Mouse (Mus musculus) testis, adult 2 months (tissue): Measurements from ENCODE around the gene Jakmip3. TPM values are rescaled to one million over a fixed set of nuclear protein-coding genes. Genes with fewer than 3 reads are reported as not detected.

ENCODE experiments used
- H3K27ac ChIP-seq: fragments of 200-500 bp; 2 replicates; pipeline ENCODE4 v1.5.1; 2012; ENCODE audit warnings: low read depth, low read length; ENCODE audit not compliant: control insufficient read depth, insufficient read depth
- H3K27me3 ChIP-seq: fragments of 200-500 bp; 2 replicates; pipeline ENCODE4 v1.6.1; 2012; ENCODE audit warnings: mild to moderate bottlenecking, low read length, moderate library complexity; ENCODE audit not compliant: control insufficient read depth, insufficient read depth
- H3K36me3 ChIP-seq: fragments of 200-500 bp; 2 replicates; pipeline ENCODE4 v1.6.1; 2012; ENCODE audit warnings: mild to moderate bottlenecking, low read length; ENCODE audit not compliant: control insufficient read depth, insufficient read depth
- H3K4me1 ChIP-seq: fragments of 200-500 bp; 2 replicates; pipeline ENCODE4 v1.6.1; 2012; ENCODE audit warnings: low read length; ENCODE audit not compliant: control insufficient read depth, insufficient read depth
- H3K4me3 ChIP-seq: fragments of 200-500 bp; 2 replicates; pipeline ENCODE4 v1.5.1; 2012; ENCODE audit warnings: low read depth, mild to moderate bottlenecking, low read length, moderate library complexity, mixed read lengths; ENCODE audit not compliant: control insufficient read depth
- CTCF ChIP-seq: fragments of 200-500 bp; IDR thresholded peaks from 2 replicates; pipeline ENCODE4 v1.5.1; 2012; ENCODE audit warnings: low read depth, mild to moderate bottlenecking, inconsistent platforms, low read length, moderate library complexity; ENCODE audit not compliant: control insufficient read depth, insufficient read depth, insufficient replicate concordance
- POLR2A ChIP-seq: fragments of 200-500 bp; IDR thresholded peaks from 2 replicates; pipeline ENCODE4 v1.6.1; 2012; ENCODE audit warnings: low read depth, mild to moderate bottlenecking, inconsistent platforms, low read length, moderate library complexity; ENCODE audit not compliant: control insufficient read depth
- polyA plus RNA-seq: library from polyadenylated mRNA; depleted of rRNA; stranded (reverse); fragments of >200 nt; gene quantifications from 2 replicates; pipeline ENCODE4 v1.2.3, GENCODE M21; 2012

Jakmip3 gene
- polyA plus RNA-seq, 1 experiment, result 3.6 TPM

DNA sequence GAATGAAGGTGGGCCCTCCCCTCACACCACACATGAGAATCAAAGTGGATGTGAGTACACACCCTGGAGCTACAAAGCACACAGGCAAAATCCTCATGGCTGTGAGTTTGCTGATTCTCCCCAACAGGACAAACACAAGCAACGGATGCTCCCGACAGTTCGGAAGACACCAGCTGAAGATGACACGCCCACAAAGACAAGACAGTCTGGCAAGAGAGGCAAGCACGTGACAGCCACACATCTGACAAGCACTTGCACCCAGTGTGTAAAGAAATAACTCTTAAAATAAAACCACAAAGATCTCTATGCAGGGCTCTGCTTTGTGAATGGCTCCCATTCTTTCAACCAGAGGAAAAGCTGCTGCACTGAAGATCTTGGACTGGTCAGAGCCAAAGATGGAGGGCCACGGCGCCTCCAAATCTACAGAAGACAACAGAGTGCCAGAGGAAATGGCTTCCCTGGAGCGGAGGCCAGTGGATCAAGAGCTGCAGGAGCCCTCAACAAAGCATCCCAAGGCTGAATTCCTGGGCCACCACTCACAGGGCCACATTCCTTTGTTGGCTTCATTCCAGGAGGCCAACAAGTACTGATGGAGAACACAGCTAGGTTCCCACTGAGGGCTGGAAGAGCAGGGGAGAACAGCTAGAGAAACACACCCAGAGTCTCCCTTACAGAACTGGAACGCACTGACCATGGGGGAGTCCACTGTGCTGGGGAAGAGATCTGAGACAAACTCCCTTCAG, 167.5 kb downstream of the Jakmip3 start:
- no peaks in the 10 kb centered on the region for H3K36me3 ChIP-seq
- no peak overlapping the region for H3K4me3 ChIP-seq
- TF ChIP-seq POLR2A (no peak), CTCF (no peak)
- no peak overlapping the region for H3K27ac ChIP-seq
- peaks cover 4% of the 10 kb centered on the region for H3K4me1 ChIP-seq
- H3K27me3 ChIP-seq, result no peaks in the 10 kb centered on the region

DNA sequence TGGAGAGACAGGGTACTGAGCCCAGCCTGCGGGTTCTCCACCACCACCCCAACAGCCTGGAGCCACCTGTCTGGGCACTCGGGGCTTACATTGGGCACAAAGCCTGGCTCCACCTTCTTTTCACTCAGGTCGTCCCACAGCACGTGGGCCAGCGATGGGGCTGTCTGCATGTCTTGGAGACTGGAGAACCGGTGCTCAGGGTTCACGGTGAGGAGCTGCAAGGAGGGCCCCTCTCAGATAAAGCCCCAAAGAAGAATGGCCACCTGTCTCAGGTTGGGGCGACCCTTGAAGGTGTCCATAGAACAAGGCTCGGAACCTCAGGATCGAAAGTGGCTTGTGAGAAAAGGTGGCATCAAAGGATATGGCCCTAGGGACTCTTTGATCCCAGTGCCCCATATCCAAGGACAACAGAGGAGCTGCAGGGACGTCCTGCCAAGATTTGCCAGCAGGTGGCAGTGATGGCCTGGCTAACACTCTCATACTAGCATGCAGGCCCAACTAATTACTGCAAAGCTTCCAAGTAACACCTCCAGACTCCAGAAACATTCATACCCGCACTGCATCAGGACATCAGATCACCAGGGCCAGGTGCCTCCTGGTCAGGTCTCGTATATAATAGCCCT, 178.7 kb downstream of the Jakmip3 start:
- TF ChIP-seq POLR2A (no peak), CTCF (peak; percentile 89; the same call in 1 of the 2 replicates)
- Histone ChIP-seq H3K27me3 (no peaks in the 10 kb centered on the region), H3K4me1 (no peaks in the 10 kb centered on the region)

DNA sequence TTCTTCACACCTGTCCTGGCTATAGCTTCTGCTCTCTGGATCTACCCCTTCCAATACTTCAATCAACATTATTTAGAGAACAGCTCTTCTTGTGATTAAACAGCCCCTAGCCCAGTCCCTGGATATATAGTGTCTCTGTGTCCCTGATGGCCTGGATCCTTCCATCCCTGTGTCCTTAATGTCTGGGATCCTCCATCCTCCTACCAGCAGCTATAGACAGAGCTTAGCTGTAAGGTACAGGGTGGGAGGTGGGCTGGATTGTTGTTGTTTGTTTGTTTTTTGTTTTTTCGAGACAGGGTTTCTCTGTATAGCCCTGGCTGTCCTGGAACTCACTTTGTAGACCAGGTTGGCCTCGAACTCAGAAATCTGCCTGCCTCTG, 179.2 kb downstream of the Jakmip3 start:
- TF ChIP-seq CTCF (no peak), POLR2A (no peak)
- Histone ChIP-seq H3K4me1 (no peaks in the 10 kb centered on the region), H3K4me3 (no peak overlapping the region), H3K27ac (no peak overlapping the region), H3K36me3 (no peaks in the 10 kb centered on the region), H3K27me3 (no peaks in the 10 kb centered on the region)

More for the DNA sequence above, 178.7 kb downstream of the Jakmip3 start:
- no peak overlapping the region for H3K4me3 ChIP-seq
- no peaks in the 10 kb centered on the region for H3K36me3 ChIP-seq
- H3K27ac ChIP-seq, result no peak overlapping the region

DNA sequence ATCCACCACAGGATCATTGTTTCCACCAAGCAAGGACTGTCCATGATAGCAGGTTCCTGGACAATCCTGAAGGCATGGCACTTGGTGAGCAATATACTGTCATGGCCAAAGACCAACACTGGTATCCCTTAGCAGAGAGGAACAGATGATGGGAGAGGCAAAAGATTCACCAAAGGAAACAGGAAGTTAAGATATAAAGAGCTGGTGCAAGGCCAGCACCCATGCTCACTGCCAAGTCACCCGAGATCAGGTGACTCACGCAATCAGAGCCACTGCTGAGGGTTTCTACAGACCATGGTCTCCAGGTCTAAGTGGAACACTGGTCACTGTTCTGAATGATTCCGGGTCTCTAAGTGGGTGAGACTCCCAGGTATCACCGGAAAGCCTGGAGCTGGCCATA, 185.4 kb downstream of the Jakmip3 start:
- TF ChIP-seq POLR2A, result no peak
- no peak for TF ChIP-seq CTCF
- Histone ChIP-seq H3K4me3 (no peak overlapping the region), H3K36me3 (no peaks in the 10 kb centered on the region), H3K27me3 (no peaks in the 10 kb centered on the region), H3K4me1 (no peaks in the 10 kb centered on the region), H3K27ac (no peak overlapping the region)

DNA sequence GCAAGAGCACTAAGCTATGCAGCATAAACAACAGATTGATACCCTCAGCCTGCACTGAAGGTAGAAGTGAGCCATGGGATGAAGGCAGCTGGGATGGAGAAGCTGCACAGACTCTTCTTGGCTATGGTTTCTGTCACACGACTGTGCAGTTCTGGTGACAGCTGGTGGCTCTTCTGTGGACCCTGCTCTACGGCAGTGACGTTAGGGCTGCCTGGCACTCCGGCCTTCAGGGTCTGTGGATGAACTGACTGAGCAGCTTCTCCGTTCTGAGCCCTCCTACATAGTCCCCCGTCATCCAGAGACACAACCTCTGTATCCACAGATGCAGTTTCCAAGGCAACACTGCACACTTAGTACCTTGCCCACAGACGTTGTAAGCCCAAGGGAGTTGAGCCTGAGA, 186.0 kb downstream of the Jakmip3 start:
- no peaks in the 10 kb centered on the region for H3K4me1 ChIP-seq
- no peaks in the 10 kb centered on the region for H3K27me3 ChIP-seq
- TF ChIP-seq POLR2A, result no peak
- TF ChIP-seq CTCF, result no peak
- no peak overlapping the region for H3K27ac ChIP-seq
- H3K4me3 ChIP-seq, result no peak overlapping the region
- H3K36me3 ChIP-seq, result no peaks in the 10 kb centered on the region

DNA sequence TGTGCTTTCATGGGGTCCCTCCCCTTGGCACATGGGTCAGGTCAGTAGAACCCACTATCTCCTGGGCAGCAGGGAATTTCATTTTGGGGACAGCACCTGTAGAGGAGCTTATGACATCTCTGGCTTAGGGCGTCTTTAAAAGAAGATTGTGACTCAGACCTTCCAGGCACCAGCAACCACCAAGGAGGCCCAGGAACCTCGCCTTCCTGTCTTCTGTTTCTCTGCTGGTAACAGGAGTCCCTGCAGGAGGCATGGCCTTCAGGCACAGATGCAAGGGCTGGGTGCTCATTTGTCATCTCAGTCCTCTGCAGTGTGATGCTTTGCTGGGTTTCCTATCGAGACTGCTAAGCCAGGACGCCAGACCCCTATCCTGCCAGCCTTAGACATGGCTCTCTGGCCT, 188.5 kb downstream of the Jakmip3 start:
- TF ChIP-seq CTCF (no peak), POLR2A (no peak)
- Histone ChIP-seq H3K27me3 (no peaks in the 10 kb centered on the region), H3K36me3 (no peaks in the 10 kb centered on the region)

DNA sequence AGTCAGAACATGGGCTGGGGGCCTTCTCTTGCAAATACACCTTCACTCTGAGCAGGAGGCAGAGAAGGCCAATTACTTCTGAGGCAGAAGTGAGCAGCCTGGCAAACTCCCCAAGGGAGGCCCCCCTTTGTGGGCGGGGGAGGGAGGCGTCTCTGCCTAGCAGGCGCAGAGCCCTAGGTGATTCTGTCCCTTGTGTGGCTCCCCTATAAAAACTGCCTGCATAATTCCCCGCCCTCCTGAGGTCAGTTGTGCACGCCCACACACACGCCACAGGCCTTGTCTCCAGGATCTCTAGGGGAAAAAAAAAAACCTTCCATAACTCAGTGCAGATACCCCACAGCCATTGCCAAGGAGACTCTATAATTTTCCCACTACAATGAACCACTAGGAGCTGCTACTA, 189.8 kb downstream of the Jakmip3 start:
- H3K36me3 ChIP-seq, result no peaks in the 10 kb centered on the region
- no peak overlapping the region for H3K4me3 ChIP-seq
- H3K4me1 ChIP-seq, result no peaks in the 10 kb centered on the region
- TF ChIP-seq CTCF (no peak), POLR2A (no peak)
- H3K27ac ChIP-seq, result no peak overlapping the region
- no peaks in the 10 kb centered on the region for H3K27me3 ChIP-seq

More for the DNA sequence above, 188.5 kb downstream of the Jakmip3 start:
- Histone ChIP-seq H3K4me3 (no peak overlapping the region), H3K4me1 (no peaks in the 10 kb centered on the region), H3K27ac (no peak overlapping the region)
